Mouse (Mus musculus): Measurements from ENCODE around the gene Lrrc32.

GRCm38 (mm10) chr7:98474558-98474957 is 14.5 kb upstream of the Lrrc32 start:
- TF ChIP-seq CTCF (IDR thresholded peaks at IDR 0.05; ENCODE audit: insufficient read depth, low read depth, low read length) = no peak
- TF ChIP-seq POLR2A (IDR thresholded peaks at IDR 0.05; ENCODE audit: insufficient read depth, low read depth, low read length) = no peak
